In the genomic region with DNA sequence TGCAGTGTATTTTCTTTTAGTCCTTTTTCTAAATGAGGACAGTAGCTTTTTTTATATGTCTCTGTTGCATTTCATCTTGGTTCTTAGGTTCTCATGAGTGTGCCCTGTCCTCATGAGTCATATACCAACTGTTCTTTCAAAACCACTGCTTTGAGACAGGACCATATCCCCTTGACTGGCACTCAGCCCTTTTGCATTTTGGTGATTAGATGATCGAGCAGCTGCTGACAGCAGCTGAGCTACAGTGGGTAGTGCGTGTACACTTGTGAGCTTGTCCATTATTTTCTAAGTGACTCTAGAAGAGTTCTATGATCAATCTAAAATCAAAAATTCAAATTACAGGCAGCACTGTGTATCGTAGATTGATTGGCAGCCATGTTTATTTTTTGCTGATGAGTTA, we compare ENCODE assay signal across 21 mouse cellular contexts.
"Had no signal": no experiment of that assay in that cellular context is flagged by ENCODE, and none has a peak within 500 bp of the region (broad histone marks: within the 10 kb centered on the region; RNA-seq: fewer than 3 reads in every experiment).

No protein-coding gene starts in this region.

- H3K9me3 ChIP-seq: kidney, embryonic 15.5 days; limb, embryonic 10.5 days; limb, embryonic 13.5 days; liver, embryonic 12.5 days; liver, embryonic 15.5 days; lung, embryonic 15.5 days; neural tube, embryonic 12.5 days; neural tube, embryonic 15.5 days; stomach, embryonic 15.5 days had no signal

- DNase-seq: kidney, adult 8-10 months; kidney, postnatal 10 days; kidney, postnatal 36 days; liver; lung, adult 18-20 months; lung, postnatal 10 days; lung, postnatal 4 days; midbrain, embryonic 14.5 days; retina, postnatal 1 day; right cerebral cortex, postnatal 25 days; spleen, adult 18-20 months had no signal

- H3K4me2 ChIP-seq: kidney, embryonic 15.5 days; limb, embryonic 13.5 days; liver, embryonic 12.5 days; liver, embryonic 15.5 days; lung, embryonic 15.5 days; midbrain, embryonic 11.5 days; neural tube, embryonic 12.5 days; neural tube, embryonic 15.5 days; stomach, embryonic 15.5 days had no signal

- H3K36me3 ChIP-seq: kidney, embryonic 15.5 days; limb, embryonic 10.5 days; limb, embryonic 13.5 days; liver, embryonic 15.5 days; lung, embryonic 15.5 days; neural tube, embryonic 12.5 days; neural tube, embryonic 15.5 days; stomach, embryonic 15.5 days had no signal

- H3K27ac ChIP-seq: kidney, embryonic 15.5 days; limb, embryonic 10.5 days; limb, embryonic 13.5 days; liver, embryonic 12.5 days; liver, embryonic 15.5 days; lung, embryonic 15.5 days; neural tube, embryonic 12.5 days; neural tube, embryonic 15.5 days; stomach, embryonic 15.5 days had no signal

- H3K9ac ChIP-seq: kidney, embryonic 15.5 days; limb, embryonic 13.5 days; liver, embryonic 12.5 days; liver, embryonic 15.5 days; lung, embryonic 15.5 days; neural tube, embryonic 12.5 days; neural tube, embryonic 15.5 days; stomach, embryonic 15.5 days had no signal

- H3K4me1 ChIP-seq: kidney, embryonic 15.5 days; lung, embryonic 15.5 days; neural tube, embryonic 15.5 days; stomach, embryonic 15.5 days had no signal

- H3K27me3 ChIP-seq: kidney, embryonic 15.5 days; limb, embryonic 13.5 days; liver, embryonic 12.5 days; liver, embryonic 15.5 days; lung, embryonic 15.5 days; neural tube, embryonic 12.5 days; neural tube, embryonic 15.5 days; stomach, embryonic 15.5 days had no signal

- H3K4me3 ChIP-seq: kidney, embryonic 15.5 days; limb, embryonic 10.5 days; limb, embryonic 13.5 days; liver, embryonic 12.5 days; liver, embryonic 15.5 days; lung, embryonic 15.5 days; neural tube, embryonic 12.5 days; neural tube, embryonic 15.5 days; stomach, embryonic 15.5 days had no signal

- ATAC-seq: liver, embryonic 12.5 days had no signal
